Mouse (Mus musculus) E14TG2a.4 (cell line): ENCODE results near the gene Shc3.

Source experiments
- H3K27me3 ChIP-seq: 2 replicates; pipeline ENCODE4 v1.6.1; 2014; ENCODE audit warnings: low read length, control low read depth; ENCODE audit not compliant: insufficient read depth
- H3K36me3 ChIP-seq: 2 replicates; pipeline ENCODE4 v1.6.1; 2014; ENCODE audit warnings: low read length, control low read depth; ENCODE audit not compliant: insufficient read depth
- H3K4me1 ChIP-seq: replicated peaks from 2 replicates; pipeline ENCODE4 v1.6.1; 2014; ENCODE audit warnings: low read depth, low read length, control low read depth
- H3K4me3 ChIP-seq: replicated peaks from 2 replicates; pipeline ENCODE4 v1.5.1; 2014; ENCODE audit warnings: mild to moderate bottlenecking, low read length
- H3K9me3 ChIP-seq: 2 replicates; pipeline ENCODE4 v1.6.1; 2014; ENCODE audit warnings: low read length, control low read depth
- CTCF ChIP-seq: conservative IDR thresholded peaks from 2 replicates; pipeline ENCODE4 v1.5.1; 2014; ENCODE audit warnings: low read length
- NANOG ChIP-seq: IDR thresholded peaks from 2 replicates; pipeline ENCODE4 v1.6.1; 2014; ENCODE audit warnings: borderline replicate concordance, low read length, mixed read lengths
- POU5F1 ChIP-seq: IDR thresholded peaks from 2 replicates; pipeline ENCODE4 v1.6.1; 2014; ENCODE audit warnings: low read length, borderline replicate concordance

The Shc3 gene

GRCm38 (mm10) chr13:51488945-51489344, 80.3 kb downstream of the Shc3 start:
- H3K4me3 ChIP-seq, result no peak overlapping the region
- TF ChIP-seq CTCF, result no peak
- TF ChIP-seq POU5F1, result no peak
- no peak for TF ChIP-seq NANOG
- no peaks in the 10 kb centered on the region for H3K36me3 ChIP-seq

GRCm38 (mm10) chr13:51485291-51485690, 83.9 kb downstream of the Shc3 start:
- Histone ChIP-seq H3K4me3 (no peak overlapping the region), H3K9me3 (no peaks in the 10 kb centered on the region), H3K4me1 (0 out of 2 replicates have a peak, but pooled peaks cover 3% of the 10 kb centered on the region), H3K36me3 (no peaks in the 10 kb centered on the region), H3K27me3 (no peaks in the 10 kb centered on the region)
- TF ChIP-seq NANOG, result no peak
- no peak for TF ChIP-seq CTCF
- no peak for TF ChIP-seq POU5F1

More at GRCm38 (mm10) chr13:51488945-51489344, 80.3 kb downstream of the Shc3 start:
- Histone ChIP-seq H3K27me3 (no peaks in the 10 kb centered on the region), H3K4me1 (peaks cover 20% of the 10 kb centered on the region), H3K9me3 (no peaks in the 10 kb centered on the region)

- no peaks in the 10 kb centered on the region for H3K27me3 ChIP-seq
- H3K9me3 ChIP-seq, result no peaks in the 10 kb centered on the region
- no peak for TF ChIP-seq NANOG
- H3K4me1 ChIP-seq, result no peaks in the 10 kb centered on the region
- H3K36me3 ChIP-seq, result no peaks in the 10 kb centered on the region
- no peak overlapping the region for H3K4me3 ChIP-seq
Measured at GRCm38 (mm10) chr13:51482786-51483185, 86.4 kb downstream of the Shc3 start.

- Histone ChIP-seq H3K4me1 (no peaks in the 10 kb centered on the region), H3K9me3 (no peaks in the 10 kb centered on the region), H3K4me3 (no peak overlapping the region), H3K36me3 (no peaks in the 10 kb centered on the region), H3K27me3 (no peaks in the 10 kb centered on the region)
- TF ChIP-seq CTCF (no peak), POU5F1 (no peak), NANOG (no peak)
Measured at GRCm38 (mm10) chr13:51480341-51481011, 88.7 kb downstream of the Shc3 start.

- Histone ChIP-seq H3K4me1 (no peaks in the 10 kb centered on the region), H3K27me3 (no peaks in the 10 kb centered on the region), H3K36me3 (no peaks in the 10 kb centered on the region), H3K9me3 (no peaks in the 10 kb centered on the region), H3K4me3 (no peak overlapping the region)
- TF ChIP-seq CTCF, result no peak
- TF ChIP-seq POU5F1, result no peak
- TF ChIP-seq NANOG, result no peak
Measured at GRCm38 (mm10) chr13:51479826-51480225, 89.4 kb downstream of the Shc3 start.

- Histone ChIP-seq H3K27me3 (no peaks in the 10 kb centered on the region), H3K4me1 (no peaks in the 10 kb centered on the region), H3K4me3 (no peak overlapping the region), H3K9me3 (no peaks in the 10 kb centered on the region), H3K36me3 (no peaks in the 10 kb centered on the region)
- TF ChIP-seq CTCF, result no peak
- no peak for TF ChIP-seq POU5F1
- TF ChIP-seq NANOG, result no peak
Measured at GRCm38 (mm10) chr13:51476991-51477390, 92.2 kb downstream of the Shc3 start.

GRCm38 (mm10) chr13:51468697-51469250, 100.4 kb downstream of the Shc3 start:
- no peak overlapping the region for H3K4me3 ChIP-seq
- no peak for TF ChIP-seq POU5F1
- TF ChIP-seq NANOG, result no peak
- TF ChIP-seq CTCF, result no peak
- H3K9me3 ChIP-seq, result no peaks in the 10 kb centered on the region
- H3K27me3 ChIP-seq, result no peaks in the 10 kb centered on the region
- 0 out of 2 replicates have a peak, but pooled peaks cover 3% of the 10 kb centered on the region for H3K4me1 ChIP-seq
- H3K36me3 ChIP-seq, result no peaks in the 10 kb centered on the region

GRCm38 (mm10) chr13:51466117-51466841, 102.9 kb downstream of the Shc3 start:
- TF ChIP-seq NANOG, result no peak
- TF ChIP-seq CTCF, result no peak
- no peak for TF ChIP-seq POU5F1
- H3K27me3 ChIP-seq, result no peaks in the 10 kb centered on the region
- H3K9me3 ChIP-seq, result peaks cover under 1% of the 10 kb centered on the region
- 0 out of 2 replicates have a peak, but pooled peaks cover 3% of the 10 kb centered on the region for H3K4me1 ChIP-seq
- no peaks in the 10 kb centered on the region for H3K36me3 ChIP-seq
- H3K4me3 ChIP-seq, result no peak overlapping the region
